39 mouse cellular contexts compared by ENCODE assay signal in the genomic region with DNA sequence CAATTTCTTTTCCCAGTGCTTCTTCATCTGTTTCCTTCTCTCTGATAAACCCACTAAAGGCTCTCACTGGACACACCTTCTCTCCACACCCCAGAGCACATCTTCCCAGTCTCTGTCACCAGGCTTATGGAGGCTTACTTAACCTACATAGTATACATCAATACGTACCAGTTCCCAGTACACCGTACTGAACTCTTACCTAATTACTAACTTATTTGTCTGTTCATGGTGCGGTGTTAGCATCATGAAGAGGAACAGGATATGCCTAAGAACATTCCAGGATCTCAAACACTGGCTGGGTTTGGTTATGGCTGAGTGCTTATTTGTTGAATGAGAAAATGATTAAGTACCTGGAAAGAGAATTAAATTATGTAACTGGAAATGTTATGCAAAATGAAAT. TPM values are rescaled to one million over a fixed set of nuclear protein-coding genes. Genes with fewer than 3 reads are reported as not detected.
"Had no signal": no experiment of that assay in that cellular context is flagged by ENCODE, and none has a peak within 500 bp of the region (broad histone marks: within the 10 kb centered on the region; RNA-seq: fewer than 3 reads in every experiment).

No protein-coding gene starts in this region.

- H3K27ac ChIP-seq: limb, embryonic 10.5 days; limb, embryonic 12.5 days; limb, embryonic 13.5 days; limb, embryonic 15.5 days; liver, embryonic 12.5 days; liver, embryonic 13.5 days; liver, embryonic 14.5 days; liver, embryonic 15.5 days; lung, embryonic 15.5 days; macrophage; midbrain, embryonic 10.5 days; midbrain, embryonic 12.5 days; midbrain, embryonic 13.5 days; midbrain, embryonic 15.5 days; neural tube, embryonic 12.5 days had no signal

- H3K4me1 ChIP-seq: limb, embryonic 10.5 days; limb, embryonic 12.5 days; limb, embryonic 15.5 days; liver, embryonic 12.5 days; liver, embryonic 13.5 days; liver, embryonic 15.5 days; lung, embryonic 15.5 days; midbrain, embryonic 10.5 days; midbrain, embryonic 12.5 days; midbrain, embryonic 13.5 days; midbrain, embryonic 15.5 days; neural tube, embryonic 12.5 days had no signal

- H3K36me3 ChIP-seq: limb, embryonic 10.5 days; limb, embryonic 12.5 days; limb, embryonic 13.5 days; limb, embryonic 15.5 days; lung, embryonic 15.5 days; midbrain, embryonic 10.5 days; midbrain, embryonic 12.5 days; midbrain, embryonic 13.5 days; midbrain, embryonic 15.5 days; neural tube, embryonic 12.5 days had no signal

- H3K9me3 ChIP-seq: limb, embryonic 10.5 days; limb, embryonic 12.5 days; limb, embryonic 13.5 days; limb, embryonic 15.5 days; liver, embryonic 12.5 days; liver, embryonic 13.5 days; liver, embryonic 15.5 days; lung, embryonic 15.5 days; megakaryocyte, embryonic 14.5 days; midbrain, embryonic 10.5 days; midbrain, embryonic 12.5 days; midbrain, embryonic 13.5 days; midbrain, embryonic 15.5 days; neural tube, embryonic 12.5 days had no signal

- H3K9ac ChIP-seq: limb, embryonic 12.5 days; limb, embryonic 13.5 days; limb, embryonic 15.5 days; liver, embryonic 12.5 days; liver, embryonic 13.5 days; liver, embryonic 14.5 days; liver, embryonic 15.5 days; liver, postnatal 0 days; lung, embryonic 14.5 days; lung, embryonic 15.5 days; midbrain, embryonic 12.5 days; midbrain, embryonic 13.5 days; midbrain, embryonic 15.5 days; neural tube, embryonic 12.5 days had no signal

- H3K4me3 ChIP-seq: limb, embryonic 10.5 days; limb, embryonic 12.5 days; limb, embryonic 13.5 days; limb, embryonic 15.5 days; liver, embryonic 12.5 days; liver, embryonic 13.5 days; liver, embryonic 15.5 days; lung, embryonic 15.5 days; megakaryocyte, embryonic 14.5 days; midbrain, embryonic 10.5 days; midbrain, embryonic 12.5 days; midbrain, embryonic 13.5 days; midbrain, embryonic 15.5 days; myocyte; neural tube, embryonic 12.5 days had no signal

- DNase-seq: left cerebral cortex, postnatal 4 days; liver; liver, embryonic 13.5 days; liver, postnatal 0 days; lung, adult 18-20 months; lung, adult 2 months; lung, embryonic 14.5 days; lung, postnatal 10 days; lung, postnatal 14 days; lung, postnatal 36 days; lung, postnatal 4 days; midbrain, embryonic 14.5 days had no signal

- H3K27me3 ChIP-seq: limb, embryonic 12.5 days; limb, embryonic 13.5 days; limb, embryonic 15.5 days; liver, embryonic 13.5 days; liver, embryonic 15.5 days; lung, embryonic 15.5 days; midbrain, embryonic 12.5 days; midbrain, embryonic 13.5 days; midbrain, embryonic 15.5 days; neural tube, embryonic 12.5 days had no signal

- H3K4me2 ChIP-seq: limb, embryonic 12.5 days; limb, embryonic 13.5 days; limb, embryonic 15.5 days; liver, embryonic 11.5 days; liver, embryonic 12.5 days; liver, embryonic 13.5 days; liver, embryonic 15.5 days; lung, embryonic 14.5 days; lung, embryonic 15.5 days; midbrain, embryonic 11.5 days; midbrain, embryonic 12.5 days; midbrain, embryonic 13.5 days; midbrain, embryonic 15.5 days; neural tube, embryonic 12.5 days had no signal

- ATAC-seq: liver, embryonic 12.5 days; liver, postnatal 0 days; lung, postnatal 0 days; midbrain, embryonic 13.5 days; midbrain, embryonic 15.5 days; midbrain, embryonic 16.5 days had no signal

RNA-seq across cellular contexts. Expression of a gene that starts 3.4 kb away (rescaled TPM):
- polyA plus RNA-seq: limb, embryonic 10.5 days; limb, embryonic 11.5 days; limb, embryonic 12.5 days; limb, embryonic 13.5 days; limb, embryonic 14.5 days; limb, embryonic 15.5 days; liver, adult 2 months; liver, embryonic 11.5 days; liver, embryonic 12.5 days; liver, embryonic 13.5 days; liver, embryonic 15.5 days; lung, adult 2 months; lung, embryonic 14.5 days; lung, embryonic 15.5 days; lung, embryonic 16.5 days; lung, postnatal 0 days; macrophage; midbrain, embryonic 10.5 days; midbrain, embryonic 11.5 days; midbrain, embryonic 12.5 days; midbrain, embryonic 13.5 days; midbrain, embryonic 14.5 days; midbrain, embryonic 15.5 days; midbrain, embryonic 16.5 days; midbrain, postnatal 0 days; myocyte; neural tube, embryonic 11.5 days; neural tube, embryonic 12.5 days had no signal

RNA-seq across cellular contexts. Expression of a gene that starts 14.9 kb away (rescaled TPM):
- polyA plus RNA-seq: limb, embryonic 15.5 days; liver, adult 2 months; lung, embryonic 14.5 days; macrophage; myocyte had no signal

RNA-seq across cellular contexts. Expression of a gene that starts 24.9 kb away (rescaled TPM):
- polyA plus RNA-seq: limb, embryonic 10.5 days; limb, embryonic 11.5 days; limb, embryonic 12.5 days; limb, embryonic 13.5 days; limb, embryonic 14.5 days; limb, embryonic 15.5 days; liver, adult 2 months; liver, embryonic 11.5 days; liver, embryonic 12.5 days; liver, embryonic 13.5 days; liver, embryonic 14.5 days; liver, embryonic 15.5 days; liver, embryonic 16.5 days; liver, postnatal 0 days; lung, adult 2 months; lung, embryonic 14.5 days; lung, embryonic 15.5 days; lung, embryonic 16.5 days; lung, postnatal 0 days; macrophage; midbrain, embryonic 10.5 days; midbrain, embryonic 11.5 days; midbrain, embryonic 12.5 days; midbrain, embryonic 13.5 days; midbrain, embryonic 14.5 days; midbrain, embryonic 15.5 days; midbrain, embryonic 16.5 days; midbrain, postnatal 0 days; myocyte; neural tube, embryonic 11.5 days; neural tube, embryonic 12.5 days had no signal

RNA-seq across cellular contexts. Expression of a gene that starts 25.7 kb away (rescaled TPM):
- polyA plus RNA-seq: limb, embryonic 10.5 days; limb, embryonic 11.5 days; limb, embryonic 12.5 days; limb, embryonic 13.5 days; limb, embryonic 14.5 days; limb, embryonic 15.5 days; liver, adult 2 months; liver, embryonic 11.5 days; liver, embryonic 12.5 days; liver, embryonic 13.5 days; liver, embryonic 14.5 days; liver, embryonic 15.5 days; liver, embryonic 16.5 days; liver, postnatal 0 days; lung, adult 2 months; lung, embryonic 14.5 days; lung, embryonic 15.5 days; lung, embryonic 16.5 days; lung, postnatal 0 days; macrophage; midbrain, embryonic 10.5 days; midbrain, embryonic 11.5 days; midbrain, embryonic 12.5 days; midbrain, embryonic 13.5 days; midbrain, embryonic 14.5 days; midbrain, embryonic 15.5 days; midbrain, embryonic 16.5 days; midbrain, postnatal 0 days; myocyte; neural tube, embryonic 11.5 days; neural tube, embryonic 12.5 days had no signal

RNA-seq across cellular contexts. Expression of a gene that starts 39.3 kb away (rescaled TPM):
- polyA plus RNA-seq: limb, embryonic 10.5 days; limb, embryonic 11.5 days; limb, embryonic 12.5 days; limb, embryonic 13.5 days; limb, embryonic 14.5 days; limb, embryonic 15.5 days; liver, adult 2 months; liver, embryonic 11.5 days; liver, embryonic 12.5 days; liver, embryonic 13.5 days; liver, embryonic 14.5 days; liver, embryonic 15.5 days; liver, embryonic 16.5 days; liver, postnatal 0 days; lung, adult 2 months; lung, embryonic 14.5 days; lung, embryonic 15.5 days; lung, embryonic 16.5 days; lung, postnatal 0 days; macrophage; midbrain, embryonic 10.5 days; midbrain, embryonic 11.5 days; midbrain, embryonic 12.5 days; midbrain, embryonic 13.5 days; midbrain, embryonic 14.5 days; midbrain, embryonic 15.5 days; midbrain, embryonic 16.5 days; midbrain, postnatal 0 days; myocyte; neural tube, embryonic 11.5 days; neural tube, embryonic 12.5 days had no signal
